Mouse (Mus musculus) cerebellum, adult 2 months (tissue): Measurements from ENCODE around the gene Ly6g6f. TPM values are rescaled to one million over a fixed set of nuclear protein-coding genes. Genes with fewer than 3 reads are reported as not detected.

ENCODE experiments used
- DNase-seq, 2 experiments: peaks; one replicate each; pipeline ENCODE4 v3.0.0; 2021
- H3K27ac ChIP-seq: fragments of 200-500 bp; 2 replicates; pipeline ENCODE4 v1.5.1; 2012; ENCODE audit warnings: low read length, control low read depth, inconsistent platforms; ENCODE audit not compliant: insufficient read depth
- H3K27me3 ChIP-seq: fragments of 200-500 bp; 2 replicates; pipeline ENCODE4 v1.6.1; 2012; ENCODE audit warnings: inconsistent platforms, mild to moderate bottlenecking, low read length, moderate library complexity; ENCODE audit not compliant: control insufficient read depth, insufficient read depth
- H3K4me1 ChIP-seq: fragments of 200-500 bp; 2 replicates; pipeline ENCODE4 v1.6.1; 2011; ENCODE audit warnings: low read length; ENCODE audit not compliant: control insufficient read depth, insufficient read depth
- H3K4me3 ChIP-seq: fragments of 200-500 bp; replicated peaks from 2 replicates; pipeline ENCODE3; 2011; ENCODE audit warnings: mild to moderate bottlenecking, low read depth, low read length, control low read depth; ENCODE audit not compliant: insufficient read depth
- CTCF ChIP-seq: fragments of 200-500 bp; IDR thresholded peaks from 2 replicates; pipeline ENCODE4 v1.5.1; 2011; ENCODE audit warnings: low read depth, mild to moderate bottlenecking, control low read depth, low read length, moderate library complexity, borderline replicate concordance; ENCODE audit not compliant: insufficient read depth
- POLR2A ChIP-seq: fragments of 200-500 bp; IDR thresholded peaks from 2 replicates; pipeline ENCODE4 v1.6.1; 2011; ENCODE audit warnings: low read length, control low read depth, borderline replicate concordance; ENCODE audit not compliant: insufficient read depth
- WGBS: fragments of 180-500 bp; shearing (Covaris S2); methylation state at CpG from one replicate; pipeline ENCODE4 v1.1.7; 2018; 5-methylcytosine and 5-hydroxymethylcytosine counted together
- polyA plus RNA-seq: library from polyadenylated mRNA; depleted of rRNA; stranded (reverse); fragments of >200 nt; gene quantifications from 2 replicates; pipeline ENCODE4 v1.2.3, GENCODE M21; 2012; rRNA removed

The Ly6g6f gene
- polyA plus RNA-seq, 1 experiment = 1.1 TPM

GRCm38 (mm10) chr17:35032323-35032870, 53.0 kb downstream of the Ly6g6f start:
- DNase-seq = no peak
- H3K27me3 ChIP-seq = no peaks in the 10 kb centered on the region
- H3K27ac ChIP-seq = no peak overlapping the region
- H3K4me1 ChIP-seq = no peaks in the 10 kb centered on the region; the same call in 1 of the 2 replicates
- WGBS = 69% methylated on average over 8 of the region's 8 CpGs
- H3K4me3 ChIP-seq = no peak overlapping the region
- TF ChIP-seq POLR2A = no peak
- TF ChIP-seq CTCF = no peak

GRCm38 (mm10) chr17:35031880-35032279, 53.5 kb downstream of the Ly6g6f start:
- Histone ChIP-seq H3K27me3 (no peaks in the 10 kb centered on the region), H3K4me1 (no peaks in the 10 kb centered on the region; the same call in 1 of the 2 replicates), H3K4me3 (no peak overlapping the region), H3K27ac (no peak overlapping the region)
- WGBS = 92% methylated on average over 7 of the region's 7 CpGs
- no peak for DNase-seq
- TF ChIP-seq CTCF (no peak), POLR2A (no peak)

- DNase-seq = no peak
- Histone ChIP-seq H3K4me1 (no peaks in the 10 kb centered on the region; the same call in 1 of the 2 replicates), H3K4me3 (no peak overlapping the region), H3K27ac (no peak overlapping the region), H3K27me3 (no peaks in the 10 kb centered on the region)
- TF ChIP-seq POLR2A = no peak
- TF ChIP-seq CTCF = no peak
- 25% methylated on average over 11 of the region's 11 CpGs for WGBS
These were observed 54.1 kb downstream of the Ly6g6f start for GRCm38 (mm10) chr17:35031272-35031671.

Other genes with a start within 250 kb of the Ly6g6f start
- gene Stk19, start 248.7 kb downstream of the Ly6g6f start, polyA plus RNA-seq = 52.9 TPM in 2 replicates
- gene Dxo, start 248.6 kb downstream of the Ly6g6f start, polyA plus RNA-seq = 59.6 and 62.5 TPM in 2 replicates
- 77.4 and 87.2 TPM in 2 replicates for gene Skiv2l, start 235.4 kb downstream of the Ly6g6f start, polyA plus RNA-seq
- gene Nelfe, start 235.2 kb downstream of the Ly6g6f start, polyA plus RNA-seq = 47.2 and 47.9 TPM in 2 replicates
- gene Cfb, start 223.1 kb downstream of the Ly6g6f start, polyA plus RNA-seq = 0.14 and 0.20 TPM in 2 replicates
- 8.2 and 8.3 TPM in 2 replicates for gene Zbtb12, start 206.1 kb downstream of the Ly6g6f start, polyA plus RNA-seq
- 0.08 and 0.10 TPM in 2 replicates for gene Gm20547, start 203.6 kb downstream of the Ly6g6f start, polyA plus RNA-seq
- 2.3 and 2.9 TPM in 2 replicates for gene C2, start 187.3 kb downstream of the Ly6g6f start, polyA plus RNA-seq
- 174 and 182 TPM in 2 replicates for gene Ehmt2, start 187.1 kb downstream of the Ly6g6f start, polyA plus RNA-seq
- gene Slc44a4, start 171.1 kb downstream of the Ly6g6f start, polyA plus RNA-seq = 0.05 TPM in 1 of 2 replicates, not detected in the other
- gene Neu1, start 154.4 kb downstream of the Ly6g6f start, polyA plus RNA-seq = 58.7 and 60.9 TPM in 2 replicates
- gene Hspa1b, start 126.4 kb downstream of the Ly6g6f start, polyA plus RNA-seq = 4.6 and 9.2 TPM in 2 replicates
- gene Gm20481, start 115.7 kb downstream of the Ly6g6f start, polyA plus RNA-seq = not detected in 2 replicates
- 10.5 and 14.9 TPM in 2 replicates for gene Hspa1a, start 113.5 kb downstream of the Ly6g6f start, polyA plus RNA-seq
- gene Hspa1l, start 112.9 kb downstream of the Ly6g6f start, polyA plus RNA-seq = 0.49 and 0.89 TPM in 2 replicates
- gene Lsm2, start 103.7 kb downstream of the Ly6g6f start, polyA plus RNA-seq = 56.2 and 63.7 TPM in 2 replicates
- 65.3 and 77.0 TPM in 2 replicates for gene Vars, start 84.6 kb downstream of the Ly6g6f start, polyA plus RNA-seq
- gene Vwa7, start 69.0 kb downstream of the Ly6g6f start, polyA plus RNA-seq = 25.5 and 30.1 TPM in 2 replicates
- gene Sapcd1, start 57.6 kb downstream of the Ly6g6f start, polyA plus RNA-seq = 2.0 and 2.3 TPM in 2 replicates
- gene Msh5, start 38.9 kb downstream of the Ly6g6f start, polyA plus RNA-seq = 4.3 and 5.5 TPM in 2 replicates
- 41.2 and 42.9 TPM in 2 replicates for gene Clic1, start 35.6 kb downstream of the Ly6g6f start, polyA plus RNA-seq
- gene Ddah2, start 26.6 kb downstream of the Ly6g6f start, polyA plus RNA-seq = 59.5 and 63.3 TPM in 2 replicates
- 0.11 and 0.15 TPM in 2 replicates for gene Ly6g6c, start 20.2 kb downstream of the Ly6g6f start, polyA plus RNA-seq
- 0.25 and 0.43 TPM in 2 replicates for gene Mpig6b, start 19.4 kb downstream of the Ly6g6f start, polyA plus RNA-seq
- gene Ly6g6e, start 8.7 kb downstream of the Ly6g6f start, polyA plus RNA-seq = 5.3 and 6.3 TPM in 2 replicates
- gene Ly6g6d, start 7.5 kb downstream of the Ly6g6f start, polyA plus RNA-seq = 8.5 and 10.4 TPM in 2 replicates
- 337 and 394 TPM in 2 replicates for gene Abhd16a, start 3.7 kb upstream of the Ly6g6f start, polyA plus RNA-seq
- 0.28 TPM in 1 of 2 replicates, not detected in the other for gene Ly6g5c, start 22.7 kb upstream of the Ly6g6f start, polyA plus RNA-seq
- 2.2 and 3.4 TPM in 2 replicates for gene Ly6g5b, start 29.8 kb upstream of the Ly6g6f start, polyA plus RNA-seq
- 32.7 TPM in 2 replicates for gene Gpank1, start 35.8 kb upstream of the Ly6g6f start, polyA plus RNA-seq
- gene Csnk2b, start 36.4 kb upstream of the Ly6g6f start, polyA plus RNA-seq = 231 TPM in 2 replicates
- gene D17H6S53E, start 40.8 kb upstream of the Ly6g6f start, polyA plus RNA-seq = 12.3 and 14.6 TPM in 2 replicates
- 0.21 and 0.28 TPM in 2 replicates for gene Apom, start 46.4 kb upstream of the Ly6g6f start, polyA plus RNA-seq
- 211 and 226 TPM in 2 replicates for gene Bag6, start 49.6 kb upstream of the Ly6g6f start, polyA plus RNA-seq
- gene Prrc2a, start 79.3 kb upstream of the Ly6g6f start, polyA plus RNA-seq = 277 and 289 TPM in 2 replicates
- 2.1 and 4.1 TPM in 2 replicates for gene Aif1, start 90.5 kb upstream of the Ly6g6f start, polyA plus RNA-seq
- gene Lst1, start 102.8 kb upstream of the Ly6g6f start, polyA plus RNA-seq = 2.8 and 3.2 TPM in 2 replicates
- 0.34 and 0.38 TPM in 2 replicates for gene Ltb, start 108.8 kb upstream of the Ly6g6f start, polyA plus RNA-seq
- not detected in 2 replicates for gene Tnf, start 116.4 kb upstream of the Ly6g6f start, polyA plus RNA-seq
- gene Lta, start 119.7 kb upstream of the Ly6g6f start, polyA plus RNA-seq = 0.11 and 0.13 TPM in 2 replicates
- not detected in 2 replicates for gene Gm16181, start 135.2 kb upstream of the Ly6g6f start, polyA plus RNA-seq
- 628 TPM in 2 replicates for gene Atp6v1g2, start 148.1 kb upstream of the Ly6g6f start, polyA plus RNA-seq
- gene Nfkbil1, start 150.2 kb upstream of the Ly6g6f start, polyA plus RNA-seq = 12.7 and 13.2 TPM in 2 replicates
- 438 and 458 TPM in 2 replicates for gene Ddx39b, start 156.1 kb upstream of the Ly6g6f start, polyA plus RNA-seq
- gene H2-D1, start 177.1 kb upstream of the Ly6g6f start, polyA plus RNA-seq = 174 and 183 TPM in 2 replicates
- 0.26 and 0.92 TPM in 2 replicates for gene H2-Q1, start 234.8 kb upstream of the Ly6g6f start, polyA plus RNA-seq